Mouse (Mus musculus) G1E (cell line): ENCODE measurements around the gene Hist1h3b. TPM values are rescaled to one million over a fixed set of nuclear protein-coding genes. Genes with fewer than 3 reads are reported as not detected.
"Not testable (repeated sequence)": the region's sequence is repeated elsewhere in the genome, so short reads cannot be mapped to it uniquely, and the experiment has no call there.

ENCODE experiments used
- ATAC-seq: 2 replicates; pipeline ENCODE4 v1.8.0; 2016; ENCODE audit warnings: mild to moderate bottlenecking; ENCODE audit not compliant: insufficient number of reproducible peaks, poor library complexity, low FRiP score, severe bottlenecking; ENCODE audit errors: extremely low read depth
- DNase-seq: peaks from one replicate; pipeline ENCODE4 v3.0.0; 2012; ENCODE audit warnings: low spot score
- H3K27me3 ChIP-seq: 2 replicates; pipeline ENCODE4 v1.6.1; 2012; ENCODE audit warnings: mild to moderate bottlenecking, low read length, inconsistent platforms; ENCODE audit not compliant: insufficient read depth
- H3K36me3 ChIP-seq: replicated peaks from 2 replicates; pipeline ENCODE3; 2012; ENCODE audit warnings: mild to moderate bottlenecking, inconsistent platforms
- H3K4me1 ChIP-seq: 2 replicates; pipeline ENCODE4 v1.6.1; 2012; ENCODE audit warnings: low read depth, low read length, inconsistent platforms, mixed read lengths; ENCODE audit not compliant: insufficient read depth
- H3K4me3 ChIP-seq: 2 replicates; pipeline ENCODE4 v1.5.1; 2012; ENCODE audit warnings: low read depth, mild to moderate bottlenecking, inconsistent platforms, low read length, moderate library complexity, mixed read lengths
- H3K9me3 ChIP-seq: replicated peaks from 2 replicates; pipeline ENCODE4 v1.6.1; 2012; ENCODE audit warnings: inconsistent platforms
- CTCF ChIP-seq: IDR thresholded peaks from 2 replicates; pipeline ENCODE4 v1.5.1; 2012; ENCODE audit warnings: low read depth, low read length, inconsistent platforms, mixed read lengths
- GATA1 ChIP-seq: IDR thresholded peaks from 2 replicates; pipeline ENCODE4 v1.6.1; 2012; ENCODE audit warnings: borderline replicate concordance, low read length, inconsistent platforms, mixed read lengths
- GATA2 ChIP-seq: IDR thresholded peaks from 2 replicates; pipeline ENCODE4 v1.6.1; 2012; ENCODE audit warnings: low read depth, low read length, inconsistent platforms, borderline replicate concordance
- POLR2AphosphoS5 ChIP-seq: IDR thresholded peaks from 2 replicates; pipeline ENCODE4 v1.6.1; 2012; ENCODE audit warnings: low read depth, low read length, inconsistent platforms; ENCODE audit not compliant: insufficient replicate concordance
- TAL1 ChIP-seq: conservative IDR thresholded peaks from 2 replicates; pipeline ENCODE4 v1.6.1; 2012; ENCODE audit warnings: low read depth, low read length, inconsistent platforms, mixed read lengths
- polyA plus RNA-seq: library from polyadenylated mRNA; stranded (reverse); fragments of >175 nt; gene quantifications from 2 replicates; pipeline ENCODE4 v1.2.3, GENCODE M21; 2012
- total RNA-seq, 2 experiments: library from RNA; stranded (forward) in 1 of 2; stranded (reverse) in 1 of 2; fragments of 200-1000 nt in 1 of 2; fragments of >200 nt in 1 of 2; fragmentation: Nextera tagmentation in 1 of 2; gene quantifications; 2 replicates each; pipeline ENCODE4 v1.2.3; 2014 to 2017

Gene Hist1h3b
- total RNA-seq (2014; fragmentation: Nextera tagmentation) (745 and 817 TPM in 2 replicates), total RNA-seq (2017) (955 and 1,281 TPM in 2 replicates), polyA plus RNA-seq (5.7 and 22.8 TPM in 2 replicates)

DNA sequence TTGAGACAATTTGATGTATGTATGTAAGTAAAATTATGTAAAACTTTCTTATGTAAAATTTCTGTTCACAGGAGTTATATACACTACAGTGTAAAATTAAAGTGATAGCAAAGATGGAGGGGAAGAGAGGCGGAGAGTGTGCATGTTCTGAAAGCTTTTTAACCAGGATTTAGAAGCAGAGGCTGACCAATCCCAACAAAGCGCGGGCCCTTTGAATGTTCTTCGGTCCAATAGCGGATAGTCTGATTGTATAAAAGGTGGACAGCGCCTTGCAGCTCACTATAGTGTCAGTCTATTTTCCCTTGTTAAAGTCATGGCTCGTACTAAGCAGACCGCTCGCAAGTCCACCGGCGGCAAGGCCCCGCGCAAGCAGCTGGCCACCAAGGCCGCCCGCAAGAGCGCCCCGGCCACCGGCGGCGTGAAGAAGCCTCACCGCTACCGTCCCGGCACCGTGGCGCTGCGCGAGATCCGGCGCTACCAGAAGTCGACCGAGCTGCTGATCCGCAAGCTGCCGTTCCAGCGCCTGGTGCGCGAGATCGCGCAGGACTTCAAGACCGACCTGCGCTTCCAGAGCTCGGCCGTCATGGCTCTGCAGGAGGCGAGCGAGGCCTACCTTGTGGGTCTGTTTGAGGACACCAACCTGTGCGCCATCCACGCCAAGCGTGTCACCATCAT, at the start of gene Hist1h3b:
Gene Hist1h3b (plus strand): TSS at position 201 of the 675 bp plus-strand sequence.
- peaks cover 31% of the 10 kb centered on the region for H3K4me1 ChIP-seq

DNA sequence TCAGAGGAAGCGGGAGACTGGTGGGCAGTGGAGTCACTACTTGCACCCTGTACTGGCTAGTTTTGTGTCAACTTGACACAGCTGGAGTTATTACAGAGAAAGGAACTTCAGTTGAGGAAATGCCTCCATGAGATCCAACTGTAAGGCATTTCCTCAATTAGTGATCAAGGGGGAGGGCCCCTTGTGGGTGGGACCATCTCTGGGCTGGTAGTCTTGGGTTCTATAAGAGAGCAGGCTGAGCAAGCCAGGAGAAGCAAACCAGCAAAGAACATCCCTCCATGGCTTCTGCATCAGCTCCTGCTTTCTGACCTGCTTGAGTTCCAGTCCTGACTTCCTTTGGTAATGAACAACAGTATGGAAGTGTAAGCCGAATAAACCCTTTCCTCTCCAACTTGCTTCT, 49.3 kb upstream of the Hist1h3b start:
- not testable (repeated sequence) for H3K4me3 ChIP-seq, H3K36me3 ChIP-seq, H3K9me3 ChIP-seq, ATAC-seq, DNase-seq
- Histone ChIP-seq H3K27me3 (peaks cover 22% of the 10 kb centered on the region), H3K4me1 (peaks cover 25% of the 10 kb centered on the region)

More for the DNA sequence above, at the start of gene Hist1h3b:
- DNase-seq (peak; percentile 65), ATAC-seq (peak; percentile 78)
- not testable (repeated sequence) for H3K36me3 ChIP-seq, H3K9me3 ChIP-seq, H3K27me3 ChIP-seq
- peak; percentile 97; the same call in 1 of the 2 replicates for TF ChIP-seq POLR2AphosphoS5
- peak within 1 kb of the TSS; percentile 63; the same call in 1 of the 2 replicates for H3K4me3 ChIP-seq

DNA sequence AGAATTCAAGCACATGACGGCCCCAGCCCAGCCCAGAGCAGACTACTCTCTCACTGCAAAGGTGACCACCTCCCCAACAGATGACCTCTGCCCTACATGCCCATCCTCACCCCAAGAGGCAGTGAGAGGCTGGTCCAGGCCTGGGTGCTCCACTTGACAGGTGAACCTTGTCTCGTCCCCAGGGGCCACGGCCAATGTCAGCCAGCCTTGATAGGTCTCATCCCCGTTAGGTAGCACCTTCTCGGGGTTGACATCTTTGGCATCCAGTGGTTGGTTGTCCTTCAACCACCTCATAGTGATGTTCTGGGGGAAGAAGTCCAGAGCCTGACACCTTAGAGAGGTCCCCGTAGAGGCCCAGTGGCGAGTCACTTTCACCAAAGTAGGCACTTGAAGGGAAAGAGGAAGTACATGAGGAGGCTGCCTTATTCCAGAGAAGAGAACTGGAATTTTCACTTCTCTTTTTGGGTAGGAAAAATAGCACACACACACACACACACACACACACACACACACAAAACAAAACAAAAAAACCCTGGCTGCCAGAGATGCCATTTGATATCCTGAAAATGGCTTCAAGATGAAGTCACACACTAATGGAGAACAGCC, 46.2 kb upstream of the Hist1h3b start:
- no peak for TF ChIP-seq CTCF
- TF ChIP-seq GATA1, result no peak
- no peak for TF ChIP-seq POLR2AphosphoS5
- TF ChIP-seq TAL1, result no peak
- TF ChIP-seq GATA2, result no peak
- H3K9me3 ChIP-seq, result no peaks in the 10 kb centered on the region
- H3K27me3 ChIP-seq, result peaks cover 43% of the 10 kb centered on the region
- no peak overlapping the region for H3K4me3 ChIP-seq
- DNase-seq (no peak), ATAC-seq (no peak)
- H3K36me3 ChIP-seq, result no peaks in the 10 kb centered on the region
- H3K4me1 ChIP-seq, result peaks cover 29% of the 10 kb centered on the region

DNA sequence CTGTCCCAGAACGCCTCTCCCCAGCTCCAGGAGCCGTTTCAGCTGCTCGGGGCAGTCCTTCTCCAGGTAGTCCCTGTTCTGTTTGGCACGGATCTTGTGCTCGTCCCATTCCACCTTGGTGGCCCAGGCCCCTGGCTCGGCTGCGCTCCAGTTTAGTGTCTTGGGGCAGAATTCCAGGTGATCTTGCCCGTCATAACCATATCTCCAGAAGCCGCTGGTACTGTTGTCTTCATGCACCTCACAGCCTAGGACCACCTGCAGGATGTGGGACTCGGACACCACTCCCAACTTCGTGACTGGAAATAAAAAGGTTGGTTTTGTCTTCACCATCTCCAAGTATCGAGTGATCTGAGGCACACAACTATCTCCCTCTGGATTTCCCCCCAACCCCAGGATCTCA, 45.3 kb upstream of the Hist1h3b start:
- Histone ChIP-seq H3K9me3 (no peaks in the 10 kb centered on the region), H3K27me3 (peaks cover 50% of the 10 kb centered on the region), H3K4me1 (peaks cover 25% of the 10 kb centered on the region), H3K4me3 (no peak overlapping the region), H3K36me3 (no peaks in the 10 kb centered on the region)
- TF ChIP-seq TAL1, result no peak
- no peak for TF ChIP-seq GATA1
- TF ChIP-seq CTCF, result no peak
- TF ChIP-seq GATA2, result no peak
- TF ChIP-seq POLR2AphosphoS5, result no peak
- ATAC-seq (no peak), DNase-seq (no peak)

DNA sequence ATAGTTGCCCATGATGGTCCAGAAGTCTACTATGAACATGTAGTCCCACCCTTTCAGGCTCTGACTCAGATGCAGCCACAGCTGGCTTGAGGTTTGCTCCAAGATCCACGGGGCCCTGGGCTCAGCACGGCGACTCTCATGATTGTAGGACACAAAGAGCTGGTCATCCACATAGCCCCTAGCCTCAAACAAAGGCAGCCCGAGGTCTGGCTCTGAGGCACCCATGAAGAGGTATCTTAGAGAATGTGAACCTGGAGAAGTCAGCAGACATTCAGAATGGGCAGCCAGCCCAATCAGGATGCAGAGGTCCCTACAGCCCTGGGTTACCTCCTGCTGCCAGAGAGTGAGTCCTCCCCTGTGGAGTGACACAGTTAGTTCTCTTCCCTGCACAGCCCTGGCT, 44.0 kb upstream of the Hist1h3b start:
- H3K27me3 ChIP-seq, result peaks cover 50% of the 10 kb centered on the region
- TF ChIP-seq TAL1, result no peak
- TF ChIP-seq GATA2, result no peak
- no peak for TF ChIP-seq GATA1
- no peak for TF ChIP-seq CTCF
- TF ChIP-seq POLR2AphosphoS5, result no peak
- ATAC-seq (no peak), DNase-seq (no peak)
- H3K36me3 ChIP-seq, result no peaks in the 10 kb centered on the region
- peaks cover 20% of the 10 kb centered on the region for H3K4me1 ChIP-seq
- H3K4me3 ChIP-seq, result no peak overlapping the region
- no peaks in the 10 kb centered on the region for H3K9me3 ChIP-seq

DNA sequence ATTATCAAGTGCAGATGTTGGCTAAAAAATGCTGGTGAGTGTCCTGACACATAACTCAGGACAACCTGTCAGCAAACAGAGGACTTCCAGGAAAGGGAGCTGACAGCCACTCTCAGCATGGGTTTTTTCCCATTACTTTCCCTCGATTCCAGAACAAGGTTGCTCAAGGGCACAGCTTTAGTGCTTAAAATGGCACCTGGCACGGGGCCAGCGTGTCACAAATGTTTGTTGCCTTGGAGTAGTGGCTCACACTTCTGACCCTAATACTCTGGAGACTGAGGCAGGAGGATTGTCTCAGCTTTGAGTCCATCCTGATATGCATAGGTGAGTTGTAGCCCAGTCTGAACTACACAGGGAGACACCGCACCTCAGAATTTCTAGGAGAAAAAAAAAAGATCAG, 43.4 kb upstream of the Hist1h3b start:
- DNase-seq (no peak), ATAC-seq (no peak)
- H3K27me3 ChIP-seq, result peaks cover 53% of the 10 kb centered on the region
- no peak for TF ChIP-seq GATA2
- peaks cover 20% of the 10 kb centered on the region for H3K4me1 ChIP-seq
- H3K9me3 ChIP-seq, result no peaks in the 10 kb centered on the region
- H3K4me3 ChIP-seq, result no peak overlapping the region
- no peaks in the 10 kb centered on the region for H3K36me3 ChIP-seq
